Mouse (Mus musculus) small intestine, adult 2 months (tissue): ENCODE results near the gene Mmp14.

Experiments used
- CTCF ChIP-seq: fragments of 200-500 bp; IDR thresholded peaks from 2 replicates; pipeline ENCODE4 v1.5.1; 2012; ENCODE audit warnings: low read depth, mild to moderate bottlenecking, control low read depth, inconsistent platforms, low read length, moderate library complexity, mixed read lengths; ENCODE audit not compliant: insufficient replicate concordance, insufficient read length; ENCODE audit errors: extremely low read depth
- POLR2A ChIP-seq: fragments of 200-500 bp; IDR thresholded peaks from 2 replicates; pipeline ENCODE4 v1.6.1; 2012; ENCODE audit warnings: low read depth, mild to moderate bottlenecking, control low read depth, inconsistent platforms, low read length, moderate library complexity

DNA sequence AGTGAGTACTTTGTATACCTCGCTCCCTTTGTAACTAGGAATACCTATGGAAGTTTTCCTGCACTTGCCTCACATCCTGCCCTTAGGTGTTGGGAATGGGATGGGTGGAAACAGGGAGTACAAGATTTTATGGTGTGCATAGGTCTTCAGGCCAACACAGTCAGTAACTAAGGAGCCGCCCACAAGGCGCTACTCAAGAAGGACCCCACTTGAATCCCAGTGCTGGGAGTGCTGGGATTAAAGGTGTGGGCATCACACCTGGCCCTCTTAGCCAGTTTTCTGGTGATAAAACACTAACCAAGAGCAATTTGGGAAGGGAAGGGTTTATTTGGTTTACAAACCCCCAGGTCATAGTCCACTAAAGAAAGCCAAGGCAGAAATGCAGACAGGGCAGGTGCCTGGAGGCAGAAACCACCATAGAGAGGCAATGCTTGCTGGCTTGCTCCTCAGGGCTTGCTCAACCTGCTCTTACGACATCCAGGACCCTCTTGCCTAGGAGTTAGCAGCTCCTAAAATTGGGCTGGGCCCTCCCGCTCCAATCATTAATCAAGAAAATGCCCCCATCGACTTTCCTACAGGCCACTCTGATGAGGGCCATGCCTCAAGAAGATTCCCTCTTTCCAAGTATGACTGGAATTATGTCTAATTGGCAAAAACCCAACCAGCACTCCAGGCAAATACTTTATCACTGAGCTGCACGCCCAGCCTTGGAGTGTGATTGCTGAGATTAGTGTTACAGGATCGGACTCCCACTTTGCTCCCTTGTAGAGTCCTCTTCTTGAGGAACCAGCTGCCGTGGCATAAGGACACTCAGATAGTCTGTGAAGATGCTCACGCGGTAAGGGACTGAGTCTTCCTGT lies 23.5 kb downstream of the Mmp14 start:
- TF ChIP-seq CTCF (no peak), POLR2A (no peak)
